Mouse (Mus musculus): Measurements from ENCODE around the gene Gm49388.
"Not testable (repeated sequence)": the region's sequence is repeated elsewhere in the genome, so short reads cannot be mapped to it uniquely, and the experiment has no call there.

Gm49388 gene

GRCm38 (mm10) chr7:127768346-127768996 lies 16.9 kb upstream of the Gm49388 start:
- DNase-seq (ENCODE audit: low read depth) = no peak

GRCm38 (mm10) chr7:127768997-127769593 lies 16.3 kb upstream of the Gm49388 start:
- DNase-seq (ENCODE audit: low read depth) = peak; percentile 97

GRCm38 (mm10) chr7:127769651-127770038 lies 15.8 kb upstream of the Gm49388 start, which contains the start of gene Orai3:
TSS of gene Orai3 (plus strand) at chr7:127769815.
- DNase-seq (ENCODE audit: low read depth) = peak; percentile 91

GRCm38 (mm10) chr7:127770039-127770905 lies 15.1 kb upstream of the Gm49388 start:
- DNase-seq (ENCODE audit: low read depth) = peak; percentile 29

- no peak for DNase-seq (ENCODE audit: low read depth)
Observed at GRCm38 (mm10) chr7:127771262-127771661, 14.1 kb upstream of the Gm49388 start.

GRCm38 (mm10) chr7:127772080-127772479 lies 13.3 kb upstream of the Gm49388 start:
- peak; percentile 55 for DNase-seq (ENCODE audit: low read depth)

- no peak for DNase-seq (ENCODE audit: low read depth)
Observed at GRCm38 (mm10) chr7:127772557-127772956, 12.9 kb upstream of the Gm49388 start.

- DNase-seq (ENCODE audit: low read depth) = peak; percentile 84
Observed at GRCm38 (mm10) chr7:127773664-127774384, 11.6 kb upstream of the Gm49388 start.

GRCm38 (mm10) chr7:127775837-127776236 lies 9.6 kb upstream of the Gm49388 start:
- DNase-seq (ENCODE audit: low read depth) = not testable (repeated sequence)

- peak; percentile 92 for DNase-seq (ENCODE audit: low read depth)
Observed at GRCm38 (mm10) chr7:127776426-127776825, 9.0 kb upstream of the Gm49388 start, which contains the start of gene Setd1a. TSS of gene Setd1a (plus strand) at chr7:127776670.

GRCm38 (mm10) chr7:127776878-127777473 lies 8.4 kb upstream of the Gm49388 start:
- peak; percentile 98 for DNase-seq (ENCODE audit: low read depth)

- peak; percentile 69 for DNase-seq (ENCODE audit: low read depth)
Observed at GRCm38 (mm10) chr7:127777474-127778266, 7.7 kb upstream of the Gm49388 start.

GRCm38 (mm10) chr7:127778350-127778749 lies 7.1 kb upstream of the Gm49388 start:
- DNase-seq (ENCODE audit: low read depth) = no peak

GRCm38 (mm10) chr7:127797076-127797845 lies 11.9 kb downstream of the Gm49388 start:
- DNase-seq (ENCODE audit: low read depth) = no peak

GRCm38 (mm10) chr7:127798591-127798990 lies 13.2 kb downstream of the Gm49388 start:
- DNase-seq (ENCODE audit: low read depth) = no peak

GRCm38 (mm10) chr7:127799211-127799610 lies 13.8 kb downstream of the Gm49388 start:
- DNase-seq (ENCODE audit: low read depth) = no peak

- DNase-seq (ENCODE audit: low read depth) = no peak
Observed at GRCm38 (mm10) chr7:127799738-127800137, 14.3 kb downstream of the Gm49388 start.

GRCm38 (mm10) chr7:127800435-127801009 lies 15.1 kb downstream of the Gm49388 start, which contains the start of gene Hsd3b7:
TSS of gene Hsd3b7 (plus strand) at chr7:127800604.
- peak; percentile 94 for DNase-seq (ENCODE audit: low read depth)

- DNase-seq (ENCODE audit: low read depth) = peak; percentile 69
Observed at GRCm38 (mm10) chr7:127801010-127801621, 15.7 kb downstream of the Gm49388 start.

Data from NIH3T3 (cell line).